Mouse (Mus musculus) liver, embryonic 14.5 days (tissue): ENCODE results near the gene Ifnar2. TPM values are rescaled to one million over a fixed set of nuclear protein-coding genes. Genes with fewer than 3 reads are reported as not detected.

Source experiments
- ATAC-seq: fragments of 200-750 bp; cut with Nextera tagmentation; 2 replicates; pipeline ENCODE4 v1.8.0; 2017; ENCODE audit warnings: moderate number of reproducible peaks, mild to moderate bottlenecking, moderate library complexity; ENCODE audit not compliant: insufficient read depth
- DNase-seq, 3 experiments: peaks; one replicate each; pipeline ENCODE4 v3.0.0-alpha.2; 2012 to 2013; ENCODE audit warnings: low read depth in 3 of 3, low spot score in 3 of 3
- H3K27ac ChIP-seq: fragments of 300-500 bp; sonication (generic); 2 replicates; pipeline ENCODE4 v1.5.1; 2014; ENCODE audit warnings: moderate library complexity, mild to moderate bottlenecking, control low read depth, inconsistent platforms
- H3K27me3 ChIP-seq: fragments of 300-500 bp; sonication (generic); 2 replicates; pipeline ENCODE4 v1.6.1; 2014; ENCODE audit warnings: mild to moderate bottlenecking, low read length, moderate library complexity; ENCODE audit not compliant: control insufficient read depth, insufficient read depth
- H3K36me3 ChIP-seq: fragments of 300-500 bp; sonication (generic); replicated peaks from 2 replicates; pipeline ENCODE4 v1.6.1; 2014; ENCODE audit warnings: low read depth; ENCODE audit not compliant: control insufficient read depth, insufficient read depth
- H3K4me1 ChIP-seq, 2 experiments: fragments of 200-500 bp in 1 of 2; fragments of 300-500 bp in 1 of 2; sonication (generic) in 1 of 2; replicated peaks; 2 replicates each; pipeline ENCODE4 v1.6.1; 2012 to 2014; ENCODE audit warnings: antibody characterized with exemption in 1 of 2, inconsistent platforms in 1 of 2, low read length in 1 of 2; ENCODE audit not compliant: control insufficient read depth in 2 of 2, insufficient read depth in 2 of 2
- H3K4me2 ChIP-seq: fragments of 300-500 bp; sonication (generic); 2 replicates; pipeline ENCODE4 v1.6.1; 2014; ENCODE audit warnings: low read depth, mild to moderate bottlenecking, control low read depth, moderate library complexity
- H3K4me3 ChIP-seq, 2 experiments: fragments of 200-500 bp in 1 of 2; fragments of 300-500 bp in 1 of 2; sonication (generic) in 1 of 2; 2 replicates each; pipeline ENCODE4 v1.5.1; 2012 to 2014; ENCODE audit warnings: low read depth in 2 of 2, low read length in 2 of 2, mild to moderate bottlenecking in 2 of 2, control low read depth in 1 of 2, inconsistent platforms in 1 of 2, moderate library complexity in 1 of 2; ENCODE audit not compliant: insufficient read depth in 1 of 2
- H3K9ac ChIP-seq: fragments of 300-500 bp; sonication (generic); replicated peaks from 2 replicates; pipeline ENCODE4 v1.6.1; 2014; ENCODE audit warnings: mild to moderate bottlenecking, control low read depth, moderate library complexity
- H3K9me3 ChIP-seq: fragments of 300-500 bp; sonication (generic); 2 replicates; pipeline ENCODE4 v1.6.1; 2016; ENCODE audit warnings: low read length, mixed read lengths; ENCODE audit not compliant: control insufficient read depth
- CTCF ChIP-seq: IDR thresholded peaks from 2 replicates; pipeline ENCODE4 v1.5.1; 2016; ENCODE audit warnings: antibody characterized with exemption, low read depth, control low read depth
- EP300 ChIP-seq: IDR thresholded peaks from 2 replicates; pipeline ENCODE4 v1.6.1; 2016; ENCODE audit warnings: antibody characterized with exemption, low read depth
- WGBS: fragments of 180-500 bp; shearing (Covaris S2); extraction: QIAGEN DNeasy Blood & Tissue Kit; methylation state at CpG from one replicate; pipeline ENCODE4 v1.1.7; 2014; ENCODE audit not compliant: insufficient replicate concordance; 5-methylcytosine and 5-hydroxymethylcytosine counted together
- polyA plus RNA-seq, 2 experiments: library from polyadenylated mRNA; depleted of rRNA in 1 of 2; stranded (reverse) in 1 of 2; unstranded in 1 of 2; fragments of >200 nt; fragmentation: Nextera tagmentation in 1 of 2; extraction: Ambion mirVana in 1 of 2; gene quantifications; 2 replicates each; pipeline versions ENCODE4 v1.2.1 to v1.2.3; 2012 to 2014

Gene Ifnar2
- polyA plus RNA-seq, 2 experiments = 33.1 to 68.4 TPM

DNA sequence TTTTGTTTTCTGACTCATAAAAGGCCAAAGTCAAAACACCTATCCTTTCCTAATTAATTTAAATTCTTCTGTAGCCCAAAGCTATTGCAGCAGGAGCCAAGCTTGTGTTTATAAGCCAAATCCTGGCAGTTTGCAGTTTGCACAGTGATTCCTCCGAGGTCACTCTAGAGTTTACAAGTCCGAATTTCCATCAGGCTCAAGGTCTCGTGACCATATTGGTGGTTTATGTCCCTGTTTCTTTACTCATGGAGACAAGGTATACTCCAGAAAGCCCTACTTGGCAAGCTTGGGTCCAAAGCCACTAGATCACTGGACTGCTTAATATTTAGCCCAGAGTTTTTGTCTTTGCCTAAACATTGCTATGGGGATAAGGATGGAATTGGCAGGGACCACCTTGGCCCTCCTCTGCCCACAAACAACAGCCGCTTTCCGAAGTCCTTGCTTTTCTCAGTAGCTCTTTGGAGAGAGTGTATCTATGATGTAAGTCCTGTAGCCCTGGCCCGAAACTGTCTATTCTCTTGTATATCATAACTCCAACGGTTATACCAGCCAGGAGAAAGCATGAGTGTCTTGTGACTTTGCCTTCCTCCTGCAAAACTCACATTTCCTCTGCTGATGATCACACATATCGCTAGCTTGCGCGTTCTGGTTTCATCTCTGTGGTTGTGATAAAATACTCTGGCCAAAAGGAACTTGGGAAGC lies 14.0 kb downstream of the Ifnar2 start:
- DNase-seq (no peak), ATAC-seq (no peak)
- H3K4me3 ChIP-seq = no peak overlapping the region
- no peaks in the 10 kb centered on the region for H3K27me3 ChIP-seq
- H3K9ac ChIP-seq = no peak overlapping the region
- no peak for TF ChIP-seq CTCF
- no peak for TF ChIP-seq EP300
- H3K36me3 ChIP-seq = peaks cover 72% of the 10 kb centered on the region
- H3K4me1 ChIP-seq = peaks cover 2 to 16% of the 10 kb centered on the region in 2 experiments; a peak in 3 of 4 replicates
- WGBS = 82% methylated on average over 10 of the region's 10 CpGs
- H3K27ac ChIP-seq = no peak overlapping the region
- H3K9me3 ChIP-seq = no peaks in the 10 kb centered on the region; the same call in 1 of the 2 replicates
- H3K4me2 ChIP-seq = no peak overlapping the region

- H3K27ac ChIP-seq = no peak overlapping the region
- H3K9me3 ChIP-seq = no peaks in the 10 kb centered on the region; the same call in 1 of the 2 replicates
- no peak overlapping the region for H3K4me3 ChIP-seq
- H3K36me3 ChIP-seq = peaks cover 78% of the 10 kb centered on the region
- peaks cover 2 to 12% of the 10 kb centered on the region in 2 experiments; a peak in 3 of 4 replicates for H3K4me1 ChIP-seq
- no peak for DNase-seq
- ATAC-seq = 0 out of 2 replicates have a peak, but pooled peaks have one; percentile 14
- WGBS = 62% methylated on average over 3 of the region's 3 CpGs
- no peaks in the 10 kb centered on the region for H3K27me3 ChIP-seq
- no peak overlapping the region for H3K4me2 ChIP-seq
- TF ChIP-seq EP300 (0 out of 2 replicates have a peak, but pooled peaks have one; percentile 10), CTCF (no peak)
- H3K9ac ChIP-seq = no peak overlapping the region
Observed at GRCm38 (mm10) chr16:91387121-91387486, 14.5 kb downstream of the Ifnar2 start.

DNA sequence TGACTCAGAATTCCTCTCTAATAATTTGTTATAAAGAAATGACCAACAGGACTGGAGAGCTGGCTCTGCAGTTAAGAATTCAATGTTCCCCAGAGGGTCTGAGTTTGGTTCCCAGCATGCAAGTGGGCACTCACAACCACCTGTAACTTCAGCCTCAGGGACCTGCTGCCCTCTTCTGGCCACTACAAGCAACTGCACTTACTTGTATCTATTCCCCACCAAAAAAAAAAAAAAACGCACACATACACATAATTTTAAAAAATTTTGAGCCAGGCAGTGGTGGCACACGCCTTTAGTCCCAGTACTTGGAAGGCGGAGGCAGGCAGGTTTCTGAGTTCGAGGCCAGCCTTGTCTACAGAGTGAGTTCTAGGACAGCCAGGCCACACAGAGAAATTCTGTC lies 17.5 kb downstream of the Ifnar2 start:
- no peak for DNase-seq
- ATAC-seq = no peak
- H3K4me1 ChIP-seq = peaks cover 0 to 10% of the 10 kb centered on the region in 2 experiments; a peak in 2 of 4 replicates
- H3K4me3 ChIP-seq = no peak overlapping the region
- no peak overlapping the region for H3K27ac ChIP-seq
- WGBS = 81% methylated on average over 4 of the region's 4 CpGs
- TF ChIP-seq EP300 (no peak), CTCF (peak; percentile 84)
- H3K9ac ChIP-seq = no peak overlapping the region
- H3K27me3 ChIP-seq = no peaks in the 10 kb centered on the region
- H3K36me3 ChIP-seq = peaks cover 88% of the 10 kb centered on the region
- no peaks in the 10 kb centered on the region; the same call in 1 of the 2 replicates for H3K9me3 ChIP-seq
- no peak overlapping the region for H3K4me2 ChIP-seq

- Histone ChIP-seq H3K4me1 (peaks cover 10 to 15% of the 10 kb centered on the region in 2 experiments), H3K9me3 (no peaks in the 10 kb centered on the region; the same call in 1 of the 2 replicates), H3K4me2 (no peak within 1 kb of the TSS), H3K9ac (no peak within 1 kb of the TSS), H3K4me3 (no peak within 1 kb of the TSS), H3K27ac (no peak within 1 kb of the TSS), H3K36me3 (peaks cover 92% of the 10 kb centered on the region), H3K27me3 (no peaks in the 10 kb centered on the region)
- DNase-seq (no peak), ATAC-seq (no peak)
- TF ChIP-seq CTCF (no peak), EP300 (no peak)
- 85% methylated on average over 5 of the region's 5 CpGs for WGBS
Observed at GRCm38 (mm10) chr16:91391421-91391820, 18.8 kb downstream of the Ifnar2 start, which contains the start of gene Gm21970. TSS of gene Gm21970 (plus strand) at chr16:91391721.

DNA sequence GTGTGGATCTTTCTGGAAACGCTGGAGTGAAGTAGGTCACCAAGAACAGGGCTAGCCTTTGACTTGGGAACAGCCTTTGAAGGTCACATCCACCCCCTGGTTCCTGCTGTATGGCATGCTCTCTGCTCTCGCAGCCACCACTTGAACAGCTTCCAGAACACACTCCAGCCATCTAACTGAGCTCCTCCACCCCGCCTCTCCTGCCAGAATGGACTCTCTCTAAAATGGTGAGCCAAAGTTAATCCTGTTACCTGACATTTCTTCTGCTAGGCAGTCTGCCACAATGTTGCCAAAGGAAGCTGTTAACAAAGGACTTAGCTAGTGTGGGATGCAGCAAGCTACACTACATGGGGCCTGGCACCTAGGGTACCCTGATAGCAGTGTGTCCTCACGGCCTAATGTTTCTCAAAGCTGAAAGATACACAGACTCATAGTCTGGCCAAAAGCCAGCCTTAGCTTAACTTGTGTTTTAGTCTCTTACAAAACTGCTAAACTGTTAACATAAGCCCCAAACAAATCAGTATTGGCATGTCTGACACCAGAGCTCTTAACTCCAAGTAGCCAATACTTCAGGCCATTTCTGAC lies 22.3 kb downstream of the Ifnar2 start:
- Histone ChIP-seq H3K36me3 (peaks cover 72% of the 10 kb centered on the region), H3K27me3 (no peaks in the 10 kb centered on the region), H3K4me2 (no peak overlapping the region), H3K4me3 (no peak overlapping the region), H3K9me3 (no peaks in the 10 kb centered on the region), H3K9ac (no peak overlapping the region), H3K4me1 (peaks cover 25 to 26% of the 10 kb centered on the region in 2 experiments), H3K27ac (peak overlapping the region; percentile 54)
- 69% methylated on average over 4 of the region's 4 CpGs for WGBS
- ATAC-seq (no peak), DNase-seq (no peak)
- TF ChIP-seq EP300 (no peak), CTCF (no peak)
